Mouse (Mus musculus) midbrain, postnatal 0 days (tissue): Measurements from ENCODE around the gene Ccdc186. TPM values are rescaled to one million over a fixed set of nuclear protein-coding genes. Genes with fewer than 3 reads are reported as not detected.

ENCODE experiments used
- ATAC-seq: fragments of 200-750 bp; cut with Nextera tagmentation; 2 replicates; pipeline ENCODE4 v1.8.0; 2017; ENCODE audit warnings: moderate number of reproducible peaks, mild to moderate bottlenecking, moderate TSS enrichment, moderate library complexity; ENCODE audit not compliant: low FRiP score
- DNase-seq: peaks from one replicate; pipeline ENCODE4 v3.0.0-alpha.2; 2015; ENCODE audit warnings: low spot score
- H3K27ac ChIP-seq: fragments of 300-500 bp; sonication (generic); 2 replicates; pipeline ENCODE4 v1.5.1; 2014; ENCODE audit warnings: low read depth, mild to moderate bottlenecking, low read length, mixed read lengths
- H3K27me3 ChIP-seq: fragments of 300-500 bp; sonication (generic); 2 replicates; pipeline ENCODE4 v1.6.1; 2014; ENCODE audit warnings: low read length, control low read depth, mixed read lengths; ENCODE audit not compliant: insufficient read depth
- H3K36me3 ChIP-seq: fragments of 300-500 bp; sonication (generic); 2 replicates; pipeline ENCODE4 v1.6.1; 2014; ENCODE audit warnings: low read length, control low read depth, mixed read lengths; ENCODE audit not compliant: insufficient read depth
- H3K4me1 ChIP-seq: fragments of 300-500 bp; sonication (generic); 2 replicates; pipeline ENCODE4 v1.6.1; 2014; ENCODE audit warnings: mild to moderate bottlenecking, control low read depth, antibody characterized with exemption, low read length, mixed read lengths; ENCODE audit not compliant: insufficient read depth
- H3K4me2 ChIP-seq: fragments of 300-500 bp; sonication (generic); 2 replicates; pipeline ENCODE4 v1.6.1; 2014; ENCODE audit warnings: low read depth, mild to moderate bottlenecking, low read length, mixed read lengths; ENCODE audit not compliant: poor library complexity, severe bottlenecking
- H3K4me3 ChIP-seq: fragments of 300-500 bp; sonication (generic); 2 replicates; pipeline ENCODE4 v1.5.1; 2014; ENCODE audit warnings: low read depth, mild to moderate bottlenecking, low read length, moderate library complexity
- H3K9ac ChIP-seq: fragments of 300-500 bp; sonication (generic); replicated peaks from 2 replicates; pipeline ENCODE4 v1.6.1; 2014; ENCODE audit warnings: mild to moderate bottlenecking, low read length, moderate library complexity, mixed read lengths; ENCODE audit not compliant: poor library complexity, severe bottlenecking
- H3K9me3 ChIP-seq: fragments of 300-500 bp; sonication (generic); 2 replicates; pipeline ENCODE4 v1.6.1; 2016; ENCODE audit warnings: low read length, control low read depth
- CTCF ChIP-seq: IDR thresholded peaks from 2 replicates; pipeline ENCODE4 v1.5.1; 2016; ENCODE audit warnings: antibody characterized with exemption, mild to moderate bottlenecking
- WGBS: fragments of 180-500 bp; shearing (Covaris S2); extraction: QIAGEN DNeasy Blood & Tissue Kit; methylation state at CpG from one replicate; pipeline ENCODE4 v1.1.7; 2014; 5-methylcytosine and 5-hydroxymethylcytosine counted together
- polyA plus RNA-seq: library from polyadenylated mRNA; unstranded; fragments of >200 nt; fragmentation: Nextera tagmentation; extraction: Ambion mirVana; gene quantifications from 2 replicates; pipeline ENCODE4 v1.2.1, GENCODE M21; 2015
- total RNA-seq: library from RNA; depleted of rRNA; stranded (reverse); fragments of >200 nt; gene quantifications from 2 replicates; pipeline ENCODE4 v1.2.3, GENCODE M21; 2014; rRNA removed

The Ccdc186 gene
- total and polyA plus RNA-seq, 2 experiments from 2014 or later, result 13.5 to 20.8 TPM

GRCm38 (mm10) chr19:56750709-56751108 is 71.3 kb downstream of the Ccdc186 start:
- H3K27ac ChIP-seq, result no peak overlapping the region
- DNase-seq (no peak), ATAC-seq (no peak)
- no peaks in the 10 kb centered on the region for H3K27me3 ChIP-seq
- H3K9ac ChIP-seq, result no peak overlapping the region
- H3K4me3 ChIP-seq, result no peak overlapping the region
- 22% methylated on average over 4 of the region's 4 CpGs for WGBS
- TF ChIP-seq CTCF, result no peak
- no peaks in the 10 kb centered on the region; the same call in 1 of the 2 replicates for H3K4me1 ChIP-seq
- no peaks in the 10 kb centered on the region for H3K9me3 ChIP-seq
- no peak overlapping the region for H3K4me2 ChIP-seq
- no peaks in the 10 kb centered on the region for H3K36me3 ChIP-seq

- DNase-seq (no peak), ATAC-seq (no peak)
- Histone ChIP-seq H3K36me3 (no peaks in the 10 kb centered on the region), H3K4me1 (no peaks in the 10 kb centered on the region; the same call in 1 of the 2 replicates), H3K27ac (no peak overlapping the region), H3K27me3 (no peaks in the 10 kb centered on the region), H3K9ac (no peak overlapping the region), H3K4me2 (no peak overlapping the region), H3K4me3 (no peak overlapping the region), H3K9me3 (no peaks in the 10 kb centered on the region)
- 55% methylated on average over 3 of the region's 3 CpGs for WGBS
- TF ChIP-seq CTCF, result no peak
Observed at GRCm38 (mm10) chr19:56749343-56749742, 72.6 kb downstream of the Ccdc186 start.

- ATAC-seq, result no peak
- Histone ChIP-seq H3K27me3 (0 out of 2 replicates have a peak, but pooled peaks cover 3% of the 10 kb centered on the region), H3K4me2 (no peak overlapping the region), H3K27ac (no peak overlapping the region), H3K4me3 (no peak overlapping the region), H3K36me3 (no peaks in the 10 kb centered on the region), H3K9ac (0 out of 2 replicates have a peak overlapping the region, but pooled peaks have one; percentile 13), H3K4me1 (no peaks in the 10 kb centered on the region; the same call in 1 of the 2 replicates), H3K9me3 (no peaks in the 10 kb centered on the region)
- DNase-seq, result no peak
- WGBS, result 65% methylated on average over 10 of the region's 10 CpGs
- TF ChIP-seq CTCF, result no peak
Observed at GRCm38 (mm10) chr19:56747878-56748277, 74.1 kb downstream of the Ccdc186 start.

- no peak for TF ChIP-seq CTCF
- Histone ChIP-seq H3K36me3 (no peaks in the 10 kb centered on the region), H3K9me3 (no peaks in the 10 kb centered on the region), H3K27ac (no peak overlapping the region), H3K9ac (no peak overlapping the region), H3K4me3 (no peak overlapping the region), H3K4me1 (no peaks in the 10 kb centered on the region; the same call in 1 of the 2 replicates), H3K27me3 (0 out of 2 replicates have a peak, but pooled peaks cover 3% of the 10 kb centered on the region), H3K4me2 (no peak overlapping the region)
- ATAC-seq (no peak), DNase-seq (no peak)
- 93% methylated on average over 9 of the region's 9 CpGs for WGBS
Observed at GRCm38 (mm10) chr19:56746618-56747017, 75.4 kb downstream of the Ccdc186 start.

GRCm38 (mm10) chr19:56745528-56745927 is 76.5 kb downstream of the Ccdc186 start:
- 77% methylated on average over 5 of the region's 6 CpGs for WGBS

GRCm38 (mm10) chr19:56745061-56745460 is 76.9 kb downstream of the Ccdc186 start:
- Histone ChIP-seq H3K27ac (no peak overlapping the region), H3K27me3 (0 out of 2 replicates have a peak, but pooled peaks cover 3% of the 10 kb centered on the region), H3K9ac (no peak overlapping the region), H3K4me1 (no peaks in the 10 kb centered on the region; the same call in 1 of the 2 replicates), H3K9me3 (no peaks in the 10 kb centered on the region), H3K4me2 (no peak overlapping the region), H3K36me3 (no peaks in the 10 kb centered on the region), H3K4me3 (no peak overlapping the region)
- ATAC-seq, result no peak
- peak; percentile 22 for TF ChIP-seq CTCF
- DNase-seq, result no peak
- 71% methylated on average over 7 of the region's 7 CpGs for WGBS

More at GRCm38 (mm10) chr19:56745528-56745927, 76.5 kb downstream of the Ccdc186 start:
- no peak for TF ChIP-seq CTCF
- H3K36me3 ChIP-seq, result no peaks in the 10 kb centered on the region
- H3K4me1 ChIP-seq, result no peaks in the 10 kb centered on the region; the same call in 1 of the 2 replicates
- DNase-seq (no peak), ATAC-seq (no peak)
- H3K4me2 ChIP-seq, result no peak overlapping the region
- H3K4me3 ChIP-seq, result no peak overlapping the region
- no peak overlapping the region for H3K27ac ChIP-seq
- H3K27me3 ChIP-seq, result 0 out of 2 replicates have a peak, but pooled peaks cover 3% of the 10 kb centered on the region
- no peaks in the 10 kb centered on the region for H3K9me3 ChIP-seq
- H3K9ac ChIP-seq, result no peak overlapping the region

Other genes starting within 250 kb of the Ccdc186 start
- gene Adrb1, start 100.0 kb downstream of the Ccdc186 start, total RNA-seq, result 5.1 and 7.6 TPM in 2 replicates
- 2.0 and 2.9 TPM in 2 replicates for gene Adrb1, start 100.0 kb downstream of the Ccdc186 start, polyA plus RNA-seq
- gene Tdrd1, start 4.0 kb upstream of the Ccdc186 start, total RNA-seq, result 0.85 and 0.99 TPM in 2 replicates
- gene Tdrd1, start 4.0 kb upstream of the Ccdc186 start, polyA plus RNA-seq, result 0.52 and 0.88 TPM in 2 replicates
- 0.77 and 1.4 TPM in 2 replicates for gene Vwa2, start 52.1 kb upstream of the Ccdc186 start, total RNA-seq
- 0.37 and 0.68 TPM in 2 replicates for gene Vwa2, start 52.1 kb upstream of the Ccdc186 start, polyA plus RNA-seq
- 13.2 and 15.3 TPM in 2 replicates for gene Afap1l2, start 186.0 kb upstream of the Ccdc186 start, total RNA-seq
- 8.1 and 10.8 TPM in 2 replicates for gene Afap1l2, start 186.0 kb upstream of the Ccdc186 start, polyA plus RNA-seq